Mouse (Mus musculus) cerebellum, adult 9-10 months (tissue): ENCODE measurements around the gene Fxyd1.

Experiments used
- DNase-seq: peaks from one replicate; pipeline ENCODE4 v3.0.0; 2022

Gene Fxyd1

GRCm38 (mm10) chr7:31077470-31077869 lies 20.5 kb upstream of the Fxyd1 start:
- no peak for DNase-seq

GRCm38 (mm10) chr7:31076492-31076891 lies 19.5 kb upstream of the Fxyd1 start, which contains the start of gene Fxyd3:
Gene Fxyd3, minus strand, starts transcription at chr7:31076704.
- no peak for DNase-seq

- DNase-seq = no peak
Observed at GRCm38 (mm10) chr7:31074713-31075069, 17.7 kb upstream of the Fxyd1 start.

- DNase-seq = no peak
Observed at GRCm38 (mm10) chr7:31074061-31074712, 17.2 kb upstream of the Fxyd1 start.

- no peak for DNase-seq
Observed at GRCm38 (mm10) chr7:31073546-31073945, 16.5 kb upstream of the Fxyd1 start.

- no peak for DNase-seq
Observed at GRCm38 (mm10) chr7:31072326-31072725, 15.3 kb upstream of the Fxyd1 start.

GRCm38 (mm10) chr7:31070324-31070723 lies 13.3 kb upstream of the Fxyd1 start:
- peak; percentile 57 for DNase-seq

GRCm38 (mm10) chr7:31069491-31069890 lies 12.5 kb upstream of the Fxyd1 start:
- peak; percentile 66 for DNase-seq

GRCm38 (mm10) chr7:31067836-31068235 lies 10.8 kb upstream of the Fxyd1 start:
- no peak for DNase-seq

- DNase-seq = no peak
Observed at GRCm38 (mm10) chr7:31063074-31063560, 6.1 kb upstream of the Fxyd1 start.

- peak; percentile 27 for DNase-seq
Observed at GRCm38 (mm10) chr7:31060621-31061010, 3.6 kb upstream of the Fxyd1 start.

GRCm38 (mm10) chr7:31059919-31060620 lies 3.1 kb upstream of the Fxyd1 start:
- DNase-seq = peak; percentile 41

GRCm38 (mm10) chr7:31059108-31059507 lies 2.1 kb upstream of the Fxyd1 start, which contains the start of gene Lgi4:
Gene Lgi4, plus strand, starts transcription at chr7:31059342.
- DNase-seq = peak; percentile 88

- DNase-seq = peak; percentile 19
Observed at GRCm38 (mm10) chr7:31058211-31058610, 1.2 kb upstream of the Fxyd1 start.

- peak; percentile 16 for DNase-seq
Observed at GRCm38 (mm10) chr7:31057730-31058129, 731 bp upstream of the Fxyd1 start.

- peak; percentile 20 for DNase-seq
Observed at GRCm38 (mm10) chr7:31056448-31056847, 551 bp downstream of the Fxyd1 start.

GRCm38 (mm10) chr7:31055883-31056282 lies 1.1 kb downstream of the Fxyd1 start:
- DNase-seq = no peak

- DNase-seq = peak; percentile 47
Observed at GRCm38 (mm10) chr7:31055354-31055824, 1.6 kb downstream of the Fxyd1 start.

- DNase-seq = peak; percentile 45
Observed at GRCm38 (mm10) chr7:31054661-31055320, 2.2 kb downstream of the Fxyd1 start.

GRCm38 (mm10) chr7:31053882-31054447 lies 3.0 kb downstream of the Fxyd1 start:
- peak; percentile 65 for DNase-seq

- peak; percentile 89 for DNase-seq
Observed at GRCm38 (mm10) chr7:31052636-31053434, 4.2 kb downstream of the Fxyd1 start.

- no peak for DNase-seq
Observed at GRCm38 (mm10) chr7:31052251-31052635, 4.8 kb downstream of the Fxyd1 start.
